Mouse (Mus musculus): Measurements from ENCODE around the gene Sectm1b. TPM values are rescaled to one million over a fixed set of nuclear protein-coding genes. Genes with fewer than 3 reads are reported as not detected.
"Not testable (repeated sequence)": the region's sequence is repeated elsewhere in the genome, so short reads cannot be mapped to it uniquely, and the experiment has no call there.

Gene Sectm1b
- total RNA-seq (2014; fragmentation: Nextera tagmentation) (not detected in 2 replicates), total RNA-seq (2017) (not detected in 2 replicates)

DNA sequence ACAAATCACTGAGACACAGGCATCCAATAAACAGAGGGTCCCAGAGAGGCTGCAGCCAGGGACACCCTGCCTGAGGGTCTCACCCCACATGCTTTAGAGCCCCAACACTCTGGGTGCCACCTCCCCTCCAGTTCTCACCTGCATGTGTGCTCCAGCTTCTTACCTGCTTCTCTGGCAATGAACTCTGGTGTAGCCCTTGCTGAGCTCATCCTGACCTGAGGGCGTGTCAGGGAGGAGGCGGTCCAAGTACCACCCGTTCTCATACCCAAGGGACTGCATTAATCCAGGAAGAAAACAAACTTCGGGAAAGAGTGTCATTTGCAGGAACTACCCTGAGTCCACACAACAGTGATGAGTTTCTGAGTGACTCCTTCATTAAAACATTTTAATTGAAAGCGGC lies at the start of gene Sectm1b:
Gene Sectm1b (minus strand): TSS at position 191 of the 400 bp plus-strand sequence.
- no peak for ATAC-seq (replicated peaks; ENCODE audit: low FRiP score, low TSS enrichment, poor library complexity, severe bottlenecking)

DNA sequence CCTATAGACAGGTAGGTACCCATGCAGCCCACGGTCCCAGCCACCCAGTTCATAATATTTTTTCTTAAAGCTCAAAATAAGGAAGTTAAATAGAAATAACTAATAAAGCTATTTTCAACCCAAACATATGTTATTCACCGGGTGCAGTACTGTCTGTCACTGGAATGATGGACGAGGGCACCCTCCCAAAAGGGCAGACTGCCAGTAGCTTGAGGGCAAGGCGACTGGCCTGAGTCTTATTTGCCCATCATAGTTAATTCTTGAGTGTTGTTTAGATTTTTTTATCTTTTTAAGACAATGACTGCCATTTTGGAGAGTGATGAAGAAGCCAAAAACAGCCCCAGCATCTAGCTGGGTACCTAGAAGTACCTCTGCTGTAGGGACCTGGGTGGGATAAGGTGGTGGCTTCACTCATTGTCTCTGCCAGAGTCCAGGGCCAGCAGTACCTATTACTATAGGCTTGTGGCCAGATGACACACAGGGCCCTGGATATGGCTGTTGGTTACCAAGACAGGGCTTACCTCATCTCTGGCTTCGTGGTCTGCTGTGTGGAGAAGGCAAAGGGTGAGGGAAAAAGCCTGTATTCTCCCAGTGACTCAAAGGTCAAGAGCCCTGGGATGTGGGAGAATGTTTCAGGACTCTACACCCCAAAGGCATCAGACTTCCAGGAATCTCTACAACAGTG lies 48.9 kb upstream of the Sectm1b start:
- no peak for ATAC-seq (replicated peaks; ENCODE audit: low FRiP score, low TSS enrichment, poor library complexity, severe bottlenecking)

DNA sequence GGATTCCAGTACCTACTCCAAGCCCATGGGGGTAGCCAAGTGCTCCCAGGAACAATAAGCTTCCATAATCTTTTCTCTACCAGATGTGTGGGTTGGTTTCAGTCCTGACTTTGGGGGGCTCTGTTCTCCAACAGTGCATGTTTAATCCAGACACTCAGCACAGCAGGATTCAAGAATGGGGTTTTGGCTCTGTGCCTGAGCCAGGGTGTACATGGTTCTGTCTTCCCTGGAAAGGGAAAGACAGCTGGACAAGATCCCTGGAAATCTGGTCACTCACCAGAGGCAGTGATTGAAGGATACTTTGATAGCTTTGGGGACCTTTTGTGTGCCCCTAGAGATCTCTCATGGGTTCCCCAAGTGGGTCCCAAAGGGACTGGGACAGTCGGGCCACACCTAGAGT lies 48.2 kb upstream of the Sectm1b start:
- no peak for ATAC-seq (replicated peaks; ENCODE audit: low FRiP score, low TSS enrichment, poor library complexity, severe bottlenecking)

DNA sequence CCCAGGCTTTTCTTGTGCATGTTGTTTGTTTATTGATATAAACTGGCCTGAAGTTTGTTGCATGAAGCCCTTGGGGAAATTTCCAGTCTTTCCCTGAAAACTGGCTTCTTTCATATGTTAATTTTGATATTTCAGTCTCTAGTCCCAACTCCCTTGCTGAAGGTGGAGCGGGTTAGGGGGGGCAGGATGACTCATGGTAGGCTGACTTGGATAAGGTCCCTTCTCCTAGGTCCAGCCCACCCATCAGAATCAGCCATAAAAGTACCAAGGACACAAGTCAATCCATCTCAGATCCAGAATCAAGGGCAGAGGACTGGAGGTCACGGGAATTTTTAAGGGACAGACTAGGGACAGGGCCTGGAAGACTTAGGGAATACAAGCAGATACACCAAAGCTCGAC lies 47.7 kb upstream of the Sectm1b start:
- ATAC-seq (replicated peaks; ENCODE audit: low FRiP score, low TSS enrichment, poor library complexity, severe bottlenecking) = no peak

DNA sequence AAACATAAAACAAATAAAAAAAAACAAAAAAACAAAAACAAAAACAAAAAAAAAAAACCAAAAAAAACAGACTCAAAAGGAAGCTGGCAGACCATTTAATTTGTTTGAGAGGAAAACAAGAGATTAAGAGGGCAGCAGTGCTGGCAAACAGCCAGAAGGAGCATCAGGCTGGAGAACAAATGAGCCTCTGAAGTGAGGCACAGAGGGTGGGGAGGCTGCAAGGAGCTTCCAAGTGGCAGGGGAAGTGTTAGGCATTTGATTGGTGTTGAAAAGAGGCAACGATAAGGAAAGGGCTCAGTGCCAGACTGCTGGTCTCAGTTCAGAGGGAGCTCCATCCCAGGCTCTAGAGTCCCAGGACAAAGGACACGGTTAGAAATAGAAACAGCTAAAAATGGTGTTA lies 46.6 kb upstream of the Sectm1b start:
- peak; percentile 82 for ATAC-seq (replicated peaks; ENCODE audit: low FRiP score, low TSS enrichment, poor library complexity, severe bottlenecking)

DNA sequence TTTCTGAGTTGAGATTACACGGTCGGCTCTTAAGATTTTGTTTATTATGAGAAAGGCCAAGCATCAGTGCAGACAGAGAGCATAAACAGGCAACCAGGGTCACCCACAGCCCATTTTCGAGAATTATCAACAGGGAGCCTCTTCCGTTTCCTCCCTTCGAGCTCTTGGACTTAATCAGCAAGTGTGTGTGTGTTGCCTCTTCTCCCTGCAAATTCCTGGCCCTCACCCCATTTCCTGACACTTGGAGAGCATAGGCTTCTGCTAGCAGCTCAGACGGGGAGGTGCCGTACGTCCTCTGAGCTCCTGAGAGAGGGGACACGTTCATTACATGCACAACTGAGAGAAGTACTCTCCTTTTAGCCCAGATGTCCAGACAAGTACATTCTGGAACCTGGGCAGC lies 44.7 kb upstream of the Sectm1b start:
- ATAC-seq (replicated peaks; ENCODE audit: low FRiP score, low TSS enrichment, poor library complexity, severe bottlenecking) = no peak

DNA sequence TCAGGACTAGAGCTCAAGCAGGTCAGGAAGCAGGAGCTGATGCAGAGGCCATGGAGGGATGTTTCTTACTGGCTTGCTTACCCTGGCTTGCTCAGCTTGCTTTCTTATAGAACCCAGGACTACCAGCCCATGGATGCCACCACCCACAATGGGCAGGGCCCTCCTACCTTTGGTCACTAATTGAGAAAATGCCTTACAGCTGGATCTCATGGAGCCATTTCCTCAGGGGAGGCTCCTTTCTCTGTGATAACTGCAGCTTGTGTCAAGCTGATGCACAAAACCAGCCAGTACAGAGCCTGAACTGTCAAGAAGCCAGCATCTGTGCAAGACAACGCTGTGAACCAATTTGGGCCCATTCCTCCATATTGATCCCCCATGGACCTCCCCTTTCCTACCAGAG lies 43.9 kb upstream of the Sectm1b start:
- ATAC-seq (replicated peaks; ENCODE audit: low FRiP score, low TSS enrichment, poor library complexity, severe bottlenecking) = not testable (repeated sequence)

DNA sequence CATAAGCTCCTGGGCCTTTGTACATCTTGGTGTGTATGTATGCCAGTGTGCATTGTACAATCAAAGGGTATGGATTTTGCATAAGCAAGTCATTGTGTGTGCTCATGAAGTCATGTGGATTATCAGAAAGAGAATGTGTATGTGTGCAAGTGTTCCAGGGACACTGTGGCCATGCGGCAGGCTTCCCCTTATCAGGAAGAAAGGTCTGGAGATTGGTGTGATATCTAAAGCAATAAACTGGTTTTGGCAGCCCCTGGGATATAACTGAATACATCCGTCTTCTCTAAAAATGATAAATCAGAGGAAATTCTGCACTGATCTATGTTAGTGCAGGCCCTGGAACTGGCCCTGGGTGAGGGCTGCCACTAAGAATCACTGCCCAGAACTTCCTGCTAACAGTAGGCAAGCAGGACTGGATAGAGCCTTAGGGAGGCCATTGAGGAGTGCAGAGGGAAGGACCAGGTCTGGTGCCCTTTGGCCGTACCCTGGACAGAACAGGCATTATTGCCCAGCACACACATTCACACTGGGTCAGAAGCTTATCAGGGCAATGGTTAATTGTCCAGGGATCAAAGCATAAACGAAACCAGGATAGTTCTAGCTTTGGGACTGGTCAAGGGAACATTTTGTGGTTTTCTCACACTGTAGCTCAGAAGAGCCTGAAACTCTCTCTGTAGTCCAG lies 37.9 kb upstream of the Sectm1b start:
- ATAC-seq (replicated peaks; ENCODE audit: low FRiP score, low TSS enrichment, poor library complexity, severe bottlenecking) = 0 out of 2 replicates have a peak, but pooled peaks have one; percentile 47

DNA sequence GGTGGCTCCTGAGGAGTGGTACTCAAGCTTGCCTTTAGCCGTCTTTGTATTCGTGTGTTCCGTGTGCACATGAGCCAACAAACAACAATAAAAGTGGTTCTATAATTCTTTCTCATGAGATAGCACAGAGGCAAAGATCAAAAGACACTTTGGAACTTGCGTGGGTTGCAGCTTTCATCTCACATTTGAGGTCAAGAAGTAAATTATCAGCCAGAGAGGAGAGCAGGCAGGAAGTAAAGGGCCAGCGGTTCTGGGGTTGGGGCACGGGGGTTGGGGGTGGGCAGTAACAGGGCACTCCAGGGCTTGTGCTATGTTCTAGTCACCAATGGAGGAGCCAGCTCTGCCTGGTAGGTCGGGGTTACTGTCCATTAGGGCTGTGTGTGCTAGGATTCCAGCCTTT lies 37.3 kb upstream of the Sectm1b start:
- ATAC-seq (replicated peaks; ENCODE audit: low FRiP score, low TSS enrichment, poor library complexity, severe bottlenecking) = no peak

DNA sequence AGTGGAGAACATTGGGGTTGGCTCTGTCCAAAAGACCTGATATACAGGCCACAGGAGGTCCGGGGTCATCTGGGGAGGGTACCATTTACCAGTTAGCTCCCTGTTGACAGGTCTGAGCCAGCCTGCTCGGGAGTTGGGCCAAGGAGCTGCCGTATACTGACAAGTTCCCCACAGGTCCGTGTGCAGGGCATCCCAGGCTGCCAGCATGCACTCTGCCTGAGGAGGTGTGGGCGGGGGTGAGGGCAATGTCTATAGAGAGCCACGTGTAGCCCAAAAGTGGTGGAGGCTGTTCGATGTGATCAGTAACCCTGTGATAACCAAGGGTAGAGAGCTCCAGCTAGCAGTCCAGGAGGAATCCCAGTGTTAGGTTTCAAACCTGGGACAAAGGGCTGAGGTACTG lies 36.4 kb upstream of the Sectm1b start:
- no peak for ATAC-seq (replicated peaks; ENCODE audit: low FRiP score, low TSS enrichment, poor library complexity, severe bottlenecking)

DNA sequence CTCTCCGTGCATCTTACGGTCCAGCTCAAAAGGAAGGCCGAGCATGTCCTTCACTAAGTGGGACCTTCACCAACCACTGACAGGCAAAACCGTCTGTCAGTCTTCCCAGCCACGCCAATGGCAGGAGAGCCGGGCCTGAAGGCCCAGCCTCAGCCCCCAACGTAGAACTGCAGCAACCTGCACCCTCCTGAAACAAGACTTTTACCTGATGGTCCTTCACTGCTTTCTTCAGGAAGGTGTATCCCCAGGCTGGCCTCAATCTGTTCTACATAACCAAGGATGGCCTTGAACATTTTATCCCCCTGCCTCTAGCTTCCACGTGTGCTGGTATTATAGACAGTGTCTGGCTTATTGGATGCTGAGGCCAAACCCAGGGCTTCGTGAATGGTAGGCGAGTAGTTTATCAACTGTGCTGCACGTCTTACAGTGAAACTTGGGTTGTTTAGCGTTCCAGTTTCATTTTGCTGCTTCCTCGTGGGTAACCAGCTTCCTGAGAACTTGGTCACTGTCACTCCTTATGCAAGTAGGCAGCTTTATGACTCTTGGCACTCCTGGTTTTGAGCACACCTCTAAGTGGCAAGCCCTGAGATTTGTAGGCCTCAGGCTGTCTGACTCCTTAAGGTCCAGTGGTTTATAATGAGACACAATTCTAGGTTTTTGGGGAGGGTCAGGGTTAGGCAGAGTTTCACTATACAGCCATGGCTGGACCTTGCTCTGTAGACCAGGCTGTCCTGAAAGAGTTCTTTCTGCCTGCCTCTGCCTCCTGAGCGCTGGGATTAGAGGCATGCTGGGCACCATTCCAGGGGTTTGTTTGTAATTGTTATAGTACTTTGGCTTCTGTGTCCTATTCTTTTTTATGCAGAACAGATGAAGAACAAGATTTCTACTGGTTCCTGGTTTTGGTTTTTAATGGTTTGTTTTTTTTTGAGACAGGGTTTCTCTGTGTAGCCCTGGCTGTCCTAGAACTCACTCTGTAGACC lies 29.5 kb upstream of the Sectm1b start:
- no peak for ATAC-seq (replicated peaks; ENCODE audit: low FRiP score, low TSS enrichment, poor library complexity, severe bottlenecking)

DNA sequence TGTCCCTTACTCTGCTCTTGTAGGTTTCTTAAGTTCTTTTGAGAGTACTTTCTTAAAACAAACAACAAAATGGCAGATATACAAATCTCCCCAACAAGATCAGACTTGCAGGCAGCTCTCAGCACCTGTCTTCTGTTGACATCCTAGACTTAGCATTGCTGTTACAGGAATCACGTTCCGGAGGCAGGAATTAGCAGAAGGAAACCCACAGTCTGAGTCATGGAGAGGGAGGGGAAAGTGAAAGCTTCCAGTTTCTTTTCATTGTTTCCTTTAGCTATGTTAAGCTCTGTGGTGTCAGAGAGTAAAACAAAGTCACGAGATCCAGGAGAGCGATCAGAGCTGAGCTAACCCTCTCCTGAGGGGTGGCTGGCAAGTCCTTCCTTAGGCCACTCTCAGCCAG lies 27.6 kb upstream of the Sectm1b start:
- ATAC-seq (replicated peaks; ENCODE audit: low FRiP score, low TSS enrichment, poor library complexity, severe bottlenecking) = no peak

DNA sequence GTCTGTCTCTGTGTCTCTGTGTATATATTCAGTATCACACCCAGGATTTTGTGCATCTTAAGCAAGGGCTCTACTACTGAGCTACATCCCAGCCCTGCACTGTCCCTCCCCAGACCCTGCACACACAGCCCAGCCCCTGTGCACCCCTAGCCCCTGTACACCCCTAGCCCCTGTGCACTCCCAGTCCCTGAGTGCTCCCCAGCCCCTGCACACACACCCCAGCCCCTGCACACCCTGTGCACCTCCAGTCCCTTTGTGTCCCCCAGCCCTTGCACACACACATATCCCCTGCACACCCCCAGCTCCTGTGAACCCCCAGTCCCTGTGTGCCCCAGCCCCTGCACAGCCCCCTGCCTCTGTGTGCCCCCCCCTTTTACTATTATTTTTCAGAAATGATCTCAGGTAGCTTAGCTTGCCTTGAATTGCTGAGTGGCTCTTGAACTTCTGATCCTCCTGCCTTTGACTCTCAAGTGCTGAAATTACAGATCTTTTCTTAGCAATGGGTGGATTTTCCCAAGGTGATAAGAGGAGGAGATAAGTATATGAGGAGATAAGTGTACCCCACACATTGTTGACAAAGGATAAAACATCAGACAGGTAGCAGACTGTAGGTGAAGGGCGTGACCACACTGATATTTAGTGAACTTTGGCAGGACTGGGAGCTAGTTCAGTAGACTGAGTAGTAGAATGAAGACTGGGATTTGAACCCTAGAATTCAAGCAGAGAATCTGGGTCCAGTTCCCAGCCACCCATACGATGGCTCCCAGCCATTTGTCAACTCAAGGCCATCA lies 26.6 kb upstream of the Sectm1b start:
- ATAC-seq (replicated peaks; ENCODE audit: low FRiP score, low TSS enrichment, poor library complexity, severe bottlenecking) = no peak

DNA sequence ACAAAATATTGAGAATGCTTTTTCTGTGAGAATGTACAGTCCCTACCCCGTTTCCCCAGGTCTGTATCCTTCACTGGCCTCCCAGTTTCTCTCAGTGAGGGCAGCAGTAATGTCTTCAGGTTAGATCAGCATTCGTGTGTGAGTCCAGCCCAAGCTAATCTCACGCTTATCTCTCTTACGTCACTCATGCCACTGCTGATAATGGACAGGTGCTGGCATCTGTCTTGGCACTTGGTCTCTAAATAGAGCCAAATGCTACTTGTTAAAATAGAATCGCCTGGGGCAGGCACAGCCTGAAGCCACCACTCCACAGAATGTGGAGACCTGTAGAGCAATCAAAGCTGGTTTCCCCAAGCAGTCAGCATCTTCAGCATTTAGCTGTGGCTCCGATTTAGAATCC lies 25.6 kb upstream of the Sectm1b start:
- no peak; the same call in 1 of the 2 replicates for ATAC-seq (replicated peaks; ENCODE audit: low FRiP score, low TSS enrichment, poor library complexity, severe bottlenecking)

DNA sequence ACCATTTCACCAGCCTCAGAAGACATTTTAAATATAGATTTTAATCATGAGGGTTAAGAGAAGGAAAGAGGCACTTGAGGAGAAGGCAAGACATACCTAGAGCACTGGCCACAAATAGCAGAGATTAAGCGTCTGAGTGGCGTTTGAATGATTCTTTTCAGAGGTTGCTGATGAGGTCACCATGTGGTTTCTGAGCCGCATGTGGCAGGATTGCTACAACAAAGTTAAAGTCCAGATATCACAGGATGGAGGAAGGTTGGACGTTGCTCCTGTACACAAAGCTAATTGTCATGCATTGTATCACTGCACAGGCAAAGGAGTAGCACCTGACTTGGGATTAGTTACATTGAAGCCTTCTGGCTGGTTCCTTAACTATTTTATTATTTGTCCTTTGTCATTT lies 22.9 kb upstream of the Sectm1b start:
- no peak for ATAC-seq (replicated peaks; ENCODE audit: low FRiP score, low TSS enrichment, poor library complexity, severe bottlenecking)

DNA sequence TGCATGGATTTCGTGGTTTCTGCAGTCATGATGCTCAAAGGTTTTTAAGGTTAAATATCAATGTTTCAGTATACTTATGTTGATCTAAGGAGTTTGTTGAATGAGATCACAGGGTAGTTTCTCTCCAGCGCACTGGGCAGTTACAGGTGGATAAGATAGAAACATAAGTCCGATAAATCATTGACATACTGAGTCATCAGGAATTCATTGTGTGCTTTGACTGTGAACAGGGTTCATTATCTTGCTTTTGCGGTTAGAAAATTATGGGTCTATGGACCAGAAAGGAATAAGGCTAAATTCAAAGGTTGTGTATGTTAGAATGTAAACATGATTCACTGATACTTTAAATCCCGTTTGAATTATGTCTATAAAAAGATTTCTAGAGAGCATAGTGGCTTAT lies 21.8 kb upstream of the Sectm1b start:
- ATAC-seq (replicated peaks; ENCODE audit: low FRiP score, low TSS enrichment, poor library complexity, severe bottlenecking) = no peak

DNA sequence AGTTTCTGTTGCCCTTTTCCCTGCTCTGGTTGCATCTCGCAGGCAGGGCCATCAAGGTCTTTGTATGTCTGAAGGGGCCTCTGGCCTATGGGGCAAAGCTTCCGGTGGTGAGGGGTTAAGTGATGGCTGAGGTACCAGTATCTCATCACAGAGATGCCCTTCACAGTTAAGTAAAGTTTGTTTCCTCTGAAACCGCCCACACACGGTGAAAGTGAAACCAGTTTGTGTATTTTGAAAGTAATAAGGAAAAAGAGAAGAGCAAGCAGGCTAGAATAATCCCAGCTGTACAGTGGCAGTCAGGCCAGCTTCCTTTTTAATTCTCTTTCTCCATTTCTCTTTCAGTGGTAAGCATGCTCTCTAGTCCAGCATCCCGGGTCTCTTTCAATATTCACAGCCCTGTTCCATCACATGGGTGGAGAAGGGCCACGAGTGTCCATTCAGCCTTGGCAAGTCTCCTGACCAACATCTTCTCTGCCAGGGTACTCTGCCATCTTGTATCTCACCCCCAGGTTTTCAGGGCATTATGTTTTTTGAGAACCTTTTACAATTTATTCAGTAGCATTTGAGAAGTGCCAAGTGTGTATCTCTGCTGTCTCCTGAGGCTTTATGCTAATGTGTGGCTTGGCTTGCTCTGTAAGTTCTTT lies 19.6 kb upstream of the Sectm1b start:
- ATAC-seq (replicated peaks; ENCODE audit: low FRiP score, low TSS enrichment, poor library complexity, severe bottlenecking) = 0 out of 2 replicates have a peak, but pooled peaks have one; percentile 14

DNA sequence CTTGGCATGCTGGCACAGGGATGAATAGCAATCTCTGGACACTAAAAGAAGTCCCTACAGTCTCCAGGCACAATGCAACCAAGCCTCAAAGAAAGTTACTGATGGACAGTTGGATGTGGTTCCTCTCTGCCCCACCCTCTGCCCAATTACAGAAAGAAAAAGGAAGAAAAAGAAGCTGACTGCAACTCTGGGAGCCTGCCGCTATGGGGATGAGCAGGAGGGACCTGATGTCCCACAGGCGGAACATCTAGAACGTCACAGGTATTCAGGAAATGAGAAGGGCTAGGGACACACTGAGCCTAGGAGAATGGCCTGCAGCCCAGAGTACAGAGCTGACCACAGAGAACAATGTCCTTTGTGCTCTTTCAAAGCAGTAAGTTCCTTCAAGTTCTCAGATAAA lies 18.9 kb upstream of the Sectm1b start:
- no peak for ATAC-seq (replicated peaks; ENCODE audit: low FRiP score, low TSS enrichment, poor library complexity, severe bottlenecking)

DNA sequence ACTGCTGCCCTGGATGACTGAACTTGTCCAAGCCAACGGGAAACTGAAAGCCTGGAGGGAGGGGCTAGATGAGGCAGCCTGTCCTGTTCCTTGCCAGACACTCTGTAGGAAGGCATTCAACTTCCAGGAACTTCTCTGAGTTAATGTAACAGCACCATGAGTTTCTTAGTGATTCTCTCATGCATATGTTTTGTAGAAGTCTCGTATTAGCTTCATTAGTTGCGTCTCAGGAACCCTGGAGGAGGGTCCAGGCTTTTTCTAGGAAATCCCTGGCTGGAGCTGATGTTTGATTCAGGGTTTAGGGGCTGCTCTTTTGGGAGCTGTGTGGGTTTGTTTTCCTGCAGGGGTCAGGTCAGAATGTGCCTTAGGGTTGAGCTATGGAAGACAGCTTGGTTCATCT lies 17.8 kb upstream of the Sectm1b start, which contains the start of gene Sectm1a:
Gene Sectm1a (minus strand): TSS at position 101 of the 400 bp plus-strand sequence.
- no peak for ATAC-seq (replicated peaks; ENCODE audit: low FRiP score, low TSS enrichment, poor library complexity, severe bottlenecking)

Measured in megakaryocyte-erythroid progenitor cell, adult 5-6 weeks (primary cell).